Mouse (Mus musculus): ENCODE results near the gene Fzd2. TPM values are rescaled to one million over a fixed set of nuclear protein-coding genes. Genes with fewer than 3 reads are reported as not detected.
A peak's percentile ranks its signal among the peaks of the same experiment; 100 is the strongest.

Gene Fzd2
- total RNA-seq, 1 experiment, result 27.9 TPM

GRCm38 (mm10) chr11:102631203-102631602, 27.0 kb downstream of the Fzd2 start:
- Histone ChIP-seq H3K4me1 (ENCODE audit: control insufficient read depth in 2 of 2, insufficient read depth in 2 of 2, low read length in 2 of 2, poor library complexity in 1 of 2) (peaks cover 0 to 23% of the 10 kb centered on the region in 2 experiments; a peak in 2 of 4 replicates), H3K4me3 (ENCODE audit: insufficient read depth in 1 of 2, low read depth in 1 of 2, low read length in 2 of 2, poor library complexity in 1 of 2, severe bottlenecking in 1 of 2) (no peak overlapping the region), H3K9me3 (ENCODE audit: control insufficient read depth, insufficient read depth, low read depth, low read length) (no peaks in the 10 kb centered on the region), H3K9ac (ENCODE audit: insufficient read depth, low read depth, low read length, poor library complexity, severe bottlenecking) (no peak overlapping the region), H3K27ac (ENCODE audit: insufficient read depth, low read depth, low read length, poor library complexity, severe bottlenecking) (no peak overlapping the region), H3K36me3 (ENCODE audit: control insufficient read depth, insufficient read depth, low read length, poor library complexity, severe bottlenecking) (no peaks in the 10 kb centered on the region)
- DNase-seq (ENCODE audit: low read depth, low spot score), result no peak
- in situ Hi-C loops (cut with MboI; ENCODE audit: low sequenced_read_pairs in 2 of 2, unreplicated experiment in 2 of 2), result no loop called here
- no peak for TF ChIP-seq ZC3H11A (IDR thresholded peaks at IDR 0.05; ENCODE audit: borderline replicate concordance, low read depth, low read length)
- no peak for TF ChIP-seq MAFK (IDR thresholded peaks at IDR 0.05; ENCODE audit: insufficient read depth, low read depth, low read length)
- TF ChIP-seq ZNF384 (IDR thresholded peaks at IDR 0.05; ENCODE audit: low read depth, low read length), result no peak
- TF ChIP-seq HCFC1 (IDR thresholded peaks at IDR 0.05; ENCODE audit: borderline replicate concordance, insufficient read depth, low read length), result no peak
- no peak for TF ChIP-seq CHD2 (IDR thresholded peaks at IDR 0.05; ENCODE audit: low read depth, low read length)

- Histone ChIP-seq H3K4me1 (ENCODE audit: control insufficient read depth in 2 of 2, insufficient read depth in 2 of 2, low read length in 2 of 2, poor library complexity in 1 of 2) (peaks cover 0 to 23% of the 10 kb centered on the region in 2 experiments; a peak in 2 of 4 replicates), H3K4me3 (ENCODE audit: insufficient read depth in 1 of 2, low read depth in 1 of 2, low read length in 2 of 2, poor library complexity in 1 of 2, severe bottlenecking in 1 of 2) (peak overlapping the region; percentile 49 to 70; a peak in 2 of 4 replicates), H3K36me3 (ENCODE audit: control insufficient read depth, insufficient read depth, low read length, poor library complexity, severe bottlenecking) (no peaks in the 10 kb centered on the region), H3K9me3 (ENCODE audit: control insufficient read depth, insufficient read depth, low read depth, low read length) (no peaks in the 10 kb centered on the region), H3K9ac (ENCODE audit: insufficient read depth, low read depth, low read length, poor library complexity, severe bottlenecking) (peak overlapping the region; percentile 55; the same call in 1 of the 2 replicates), H3K27ac (ENCODE audit: insufficient read depth, low read depth, low read length, poor library complexity, severe bottlenecking) (no peak overlapping the region)
- no peak for DNase-seq (ENCODE audit: low read depth, low spot score)
- in situ Hi-C loops (cut with MboI; ENCODE audit: low sequenced_read_pairs in 2 of 2, unreplicated experiment in 2 of 2), result no loop called here
- no peak for TF ChIP-seq ZNF384 (IDR thresholded peaks at IDR 0.05; ENCODE audit: low read depth, low read length)
- no peak for TF ChIP-seq ZC3H11A (IDR thresholded peaks at IDR 0.05; ENCODE audit: borderline replicate concordance, low read depth, low read length)
- TF ChIP-seq CHD2 (IDR thresholded peaks at IDR 0.05; ENCODE audit: low read depth, low read length), result no peak
Measured at GRCm38 (mm10) chr11:102632725-102633124, 28.5 kb downstream of the Fzd2 start.

DNA sequence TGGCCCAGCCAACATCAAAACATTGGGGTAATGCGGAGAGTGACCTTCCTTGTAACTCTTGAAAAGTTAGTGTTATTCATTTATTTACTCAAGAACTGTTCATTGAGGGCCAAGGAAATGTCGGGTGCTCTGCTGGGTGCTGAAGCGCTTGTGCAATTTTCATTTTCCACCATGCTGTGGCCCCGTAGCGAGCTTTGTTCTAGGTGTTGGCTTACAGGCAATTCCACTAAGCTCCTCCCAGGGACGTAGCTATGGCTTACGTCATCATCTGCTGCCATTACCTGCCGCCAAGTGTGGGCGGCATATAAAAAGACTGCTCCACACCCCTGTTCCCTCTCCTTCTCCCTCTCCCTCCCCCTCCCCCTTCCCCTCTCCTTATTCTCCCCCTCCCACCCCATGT, 29.2 kb downstream of the Fzd2 start:
- TF ChIP-seq HCFC1 (IDR thresholded peaks at IDR 0.05; ENCODE audit: borderline replicate concordance, insufficient read depth, low read length) (no peak), ZNF384 (IDR thresholded peaks at IDR 0.05; ENCODE audit: low read depth, low read length) (no peak), MAFK (IDR thresholded peaks at IDR 0.05; ENCODE audit: insufficient read depth, low read depth, low read length) (no peak), CHD2 (IDR thresholded peaks at IDR 0.05; ENCODE audit: low read depth, low read length) (no peak), ZC3H11A (IDR thresholded peaks at IDR 0.05; ENCODE audit: borderline replicate concordance, low read depth, low read length) (no peak)
- peak overlapping the region; percentile 67 for H3K9ac ChIP-seq (ENCODE audit: insufficient read depth, low read depth, low read length, poor library complexity, severe bottlenecking)
- DNase-seq (ENCODE audit: low read depth, low spot score), result peak; percentile 66
- H3K9me3 ChIP-seq (ENCODE audit: control insufficient read depth, insufficient read depth, low read depth, low read length), result no peaks in the 10 kb centered on the region
- H3K4me3 ChIP-seq (ENCODE audit: insufficient read depth in 1 of 2, low read depth in 1 of 2, low read length in 2 of 2, poor library complexity in 1 of 2, severe bottlenecking in 1 of 2), result peak overlapping the region; percentile 49 to 70
- H3K36me3 ChIP-seq (ENCODE audit: control insufficient read depth, insufficient read depth, low read length, poor library complexity, severe bottlenecking), result no peaks in the 10 kb centered on the region
- in situ Hi-C loops (cut with MboI; ENCODE audit: low sequenced_read_pairs in 2 of 2, unreplicated experiment in 2 of 2), result no loop called here
- H3K27ac ChIP-seq (ENCODE audit: insufficient read depth, low read depth, low read length, poor library complexity, severe bottlenecking), result no peak overlapping the region; the same call in 1 of the 2 replicates
- H3K4me1 ChIP-seq (ENCODE audit: control insufficient read depth in 2 of 2, insufficient read depth in 2 of 2, low read length in 2 of 2, poor library complexity in 1 of 2), result peaks cover 0 to 23% of the 10 kb centered on the region in 2 experiments; a peak in 2 of 4 replicates

GRCm38 (mm10) chr11:102636887-102637286, 32.7 kb downstream of the Fzd2 start:
- H3K27ac ChIP-seq (ENCODE audit: insufficient read depth, low read depth, low read length, poor library complexity, severe bottlenecking), result no peak overlapping the region

More at GRCm38 (mm10) chr11:102636887-102637286, 32.7 kb downstream of the Fzd2 start:
- TF ChIP-seq ZC3H11A (IDR thresholded peaks at IDR 0.05; ENCODE audit: borderline replicate concordance, low read depth, low read length) (no peak), ZNF384 (IDR thresholded peaks at IDR 0.05; ENCODE audit: low read depth, low read length) (no peak), HCFC1 (IDR thresholded peaks at IDR 0.05; ENCODE audit: borderline replicate concordance, insufficient read depth, low read length) (no peak), MAFK (IDR thresholded peaks at IDR 0.05; ENCODE audit: insufficient read depth, low read depth, low read length) (no peak), CHD2 (IDR thresholded peaks at IDR 0.05; ENCODE audit: low read depth, low read length) (no peak)
- Histone ChIP-seq H3K36me3 (ENCODE audit: control insufficient read depth, insufficient read depth, low read length, poor library complexity, severe bottlenecking) (no peaks in the 10 kb centered on the region), H3K4me3 (ENCODE audit: insufficient read depth in 1 of 2, low read depth in 1 of 2, low read length in 2 of 2, poor library complexity in 1 of 2, severe bottlenecking in 1 of 2) (no peak overlapping the region), H3K9me3 (ENCODE audit: control insufficient read depth, insufficient read depth, low read depth, low read length) (no peaks in the 10 kb centered on the region), H3K4me1 (ENCODE audit: control insufficient read depth in 2 of 2, insufficient read depth in 2 of 2, low read length in 2 of 2, poor library complexity in 1 of 2) (peaks cover 0 to 12% of the 10 kb centered on the region in 2 experiments; a peak in 2 of 4 replicates), H3K9ac (ENCODE audit: insufficient read depth, low read depth, low read length, poor library complexity, severe bottlenecking) (no peak overlapping the region)
- in situ Hi-C loops (cut with MboI; ENCODE audit: low sequenced_read_pairs in 2 of 2, unreplicated experiment in 2 of 2), result no loop called here
- no peak for DNase-seq (ENCODE audit: low read depth, low spot score)

Measured in ES-E14 (cell line).